Mouse (Mus musculus) heart, embryonic 12.5 days (tissue): ENCODE results near the gene Ifit1bl1. TPM values are rescaled to one million over a fixed set of nuclear protein-coding genes. Genes with fewer than 3 reads are reported as not detected.
"Not testable (repeated sequence)": the region's sequence is repeated elsewhere in the genome, so short reads cannot be mapped to it uniquely, and the experiment has no call there.

Source experiments
- ATAC-seq: fragments of 200-750 bp; cut with Nextera tagmentation; 2 replicates; pipeline ENCODE4 v1.8.0; 2017; ENCODE audit warnings: moderate TSS enrichment, moderate library complexity; ENCODE audit not compliant: insufficient number of reproducible peaks, low FRiP score
- H3K27ac ChIP-seq: fragments of 300-500 bp; sonication (generic); 2 replicates; pipeline ENCODE4 v1.5.1; 2016; ENCODE audit warnings: mild to moderate bottlenecking, moderate library complexity; ENCODE audit not compliant: poor library complexity, severe bottlenecking
- H3K27me3 ChIP-seq: fragments of 300-500 bp; sonication (generic); replicated peaks from 2 replicates; pipeline ENCODE4 v1.6.1; 2016; ENCODE audit warnings: mild to moderate bottlenecking, moderate library complexity
- H3K36me3 ChIP-seq: fragments of 300-500 bp; sonication (generic); 2 replicates; pipeline ENCODE4 v1.6.1; 2016; ENCODE audit warnings: mild to moderate bottlenecking, moderate library complexity
- H3K4me1 ChIP-seq: fragments of 300-500 bp; sonication (generic); replicated peaks from 2 replicates; pipeline ENCODE4 v1.6.1; 2016; ENCODE audit warnings: mild to moderate bottlenecking
- H3K4me2 ChIP-seq: fragments of 300-500 bp; sonication (generic); 2 replicates; pipeline ENCODE4 v1.6.1; 2016; ENCODE audit warnings: mild to moderate bottlenecking, moderate library complexity
- H3K4me3 ChIP-seq: fragments of 300-500 bp; sonication (generic); 2 replicates; pipeline ENCODE4 v1.5.1; 2016; ENCODE audit warnings: mild to moderate bottlenecking
- H3K9ac ChIP-seq: fragments of 300-500 bp; sonication (generic); 2 replicates; pipeline ENCODE4 v1.6.1; 2016; ENCODE audit warnings: mild to moderate bottlenecking, moderate library complexity
- H3K9me3 ChIP-seq: fragments of 300-500 bp; sonication (generic); replicated peaks from 2 replicates; pipeline ENCODE4 v1.6.1; 2016; ENCODE audit warnings: mild to moderate bottlenecking, moderate library complexity
- WGBS: fragments of 180-500 bp; shearing (Covaris S2); methylation state at CpG from one replicate; pipeline ENCODE4 v1.1.7; 2016; 5-methylcytosine and 5-hydroxymethylcytosine counted together
- polyA plus RNA-seq: library from polyadenylated mRNA; unstranded; fragments of >200 nt; fragmentation: Nextera tagmentation; extraction: Ambion mirVana; gene quantifications from 2 replicates; pipeline ENCODE4 v1.2.1, GENCODE M21; 2016

Ifit1bl1 gene
- polyA plus RNA-seq, 1 experiment from 2014 or later = 1.00 TPM

- not testable (repeated sequence) for H3K9ac ChIP-seq, ATAC-seq
These were observed 13.7 kb downstream of the Ifit1bl1 start for GRCm38 (mm10) chr19:34587898-34588692.

DNA sequence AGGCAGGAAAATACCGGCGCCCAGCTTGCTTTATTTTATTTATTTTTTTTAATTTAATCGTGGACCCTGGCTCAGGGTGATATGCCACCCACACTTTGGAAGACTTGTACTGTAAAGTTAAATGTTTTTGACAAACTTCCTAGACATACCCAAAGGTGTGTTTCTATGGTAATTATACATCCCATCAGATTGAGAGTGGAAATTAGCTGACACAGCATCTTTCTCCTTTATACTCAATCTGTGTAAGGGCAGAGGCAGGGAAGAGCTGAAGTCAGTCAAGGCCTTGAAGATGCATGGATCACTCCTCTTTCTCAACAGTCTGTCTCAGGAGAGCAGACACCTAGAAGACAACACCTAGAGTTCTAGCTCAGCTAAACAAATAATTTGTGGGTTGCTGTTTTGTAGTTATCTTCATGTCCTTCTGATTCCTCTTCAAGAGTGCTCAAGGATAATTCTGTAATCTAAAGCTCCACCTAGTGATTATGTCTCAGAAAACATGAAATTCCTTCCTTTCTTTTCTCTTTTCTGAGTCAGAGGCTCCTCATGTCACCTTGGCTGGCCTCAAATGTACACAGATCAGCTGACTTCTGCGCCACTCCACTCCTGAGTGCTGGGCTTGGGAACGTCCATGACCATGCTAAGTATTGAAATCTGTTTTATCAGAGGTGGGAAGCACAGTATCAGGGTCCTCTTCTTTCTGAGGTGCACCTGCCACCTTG, 15.9 kb downstream of the Ifit1bl1 start:
- not testable (repeated sequence) for H3K4me3 ChIP-seq, H3K27ac ChIP-seq, H3K36me3 ChIP-seq, H3K27me3 ChIP-seq, ATAC-seq, H3K9ac ChIP-seq, H3K9me3 ChIP-seq, H3K4me2 ChIP-seq, H3K4me1 ChIP-seq
- 58% methylated on average over 5 of the region's 5 CpGs for WGBS

More at GRCm38 (mm10) chr19:34587898-34588692, 13.7 kb downstream of the Ifit1bl1 start:
- not testable (repeated sequence) for H3K4me1 ChIP-seq, H3K4me2 ChIP-seq, H3K36me3 ChIP-seq, H3K27me3 ChIP-seq, H3K27ac ChIP-seq, H3K9me3 ChIP-seq, H3K4me3 ChIP-seq
- 63% methylated on average over 7 of the region's 12 CpGs for WGBS

GRCm38 (mm10) chr19:34583126-34583766, 18.5 kb downstream of the Ifit1bl1 start, which contains the start of gene Ifit3:
TSS of gene Ifit3 (plus strand) at chr19:34583531.
- ATAC-seq, H3K9ac ChIP-seq, H3K27me3 ChIP-seq, H3K4me2 ChIP-seq, H3K4me1 ChIP-seq, H3K27ac ChIP-seq, H3K4me3 ChIP-seq, H3K36me3 ChIP-seq, H3K9me3 ChIP-seq: not testable (repeated sequence)
- 30% methylated on average over 2 of the region's 2 CpGs for WGBS

DNA sequence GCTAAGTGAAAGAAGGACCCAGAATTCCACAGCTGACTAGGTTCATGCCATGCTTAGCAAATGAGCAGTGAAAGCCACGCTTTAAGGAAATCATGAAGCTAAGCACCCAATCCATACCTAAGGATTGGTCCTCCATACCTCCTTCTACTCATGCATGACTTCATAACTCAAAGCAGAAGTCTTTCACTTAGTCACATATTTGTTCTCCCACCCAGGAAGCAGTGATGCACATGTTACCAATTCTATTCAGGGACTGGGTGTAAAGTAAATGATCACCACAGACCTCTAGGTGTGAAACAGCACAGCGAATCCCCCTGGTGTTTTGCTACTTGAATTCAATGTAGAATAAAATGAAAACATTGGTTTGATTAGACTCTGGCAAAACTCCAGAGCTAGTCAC, 19.1 kb downstream of the Ifit1bl1 start:
- not testable (repeated sequence) for H3K4me1 ChIP-seq, H3K27me3 ChIP-seq, ATAC-seq, H3K4me3 ChIP-seq, H3K9me3 ChIP-seq, H3K36me3 ChIP-seq, H3K9ac ChIP-seq, H3K27ac ChIP-seq, H3K4me2 ChIP-seq
- 84% methylated on average over 2 of the region's 2 CpGs for WGBS

DNA sequence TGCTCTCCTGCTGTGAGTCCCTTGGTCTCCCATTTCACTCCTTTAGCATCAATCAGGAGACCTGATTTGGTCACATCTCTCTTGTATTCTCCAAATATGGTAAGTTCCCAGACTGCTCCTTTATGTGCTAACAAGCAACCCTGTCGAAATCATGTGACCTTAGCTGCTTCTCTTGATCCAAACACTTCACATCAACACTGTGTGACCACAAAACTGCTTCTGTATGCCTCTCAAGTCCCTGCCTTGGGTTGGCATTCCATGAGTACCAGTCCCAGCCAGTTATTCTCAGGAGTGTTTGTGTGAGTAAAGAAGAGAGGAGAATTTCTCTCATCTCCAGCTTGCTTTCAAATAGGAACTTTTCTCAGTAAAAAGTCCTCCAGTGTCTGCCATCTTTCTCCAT, 24.6 kb downstream of the Ifit1bl1 start:
- WGBS = 71% methylated on average over 1 of the region's 1 CpGs
- no peak overlapping the region for H3K27ac ChIP-seq
- H3K27me3 ChIP-seq = no peaks in the 10 kb centered on the region
- H3K4me1 ChIP-seq = no peaks in the 10 kb centered on the region
- ATAC-seq = no peak
- H3K4me2 ChIP-seq = no peak overlapping the region
- H3K4me3 ChIP-seq = no peak overlapping the region
- H3K36me3 ChIP-seq = peaks cover 9% of the 10 kb centered on the region; the same call in 1 of the 2 replicates
- H3K9me3 ChIP-seq = no peaks in the 10 kb centered on the region
- H3K9ac ChIP-seq = no peak overlapping the region

- ATAC-seq = no peak
- Histone ChIP-seq H3K4me3 (no peak overlapping the region), H3K9me3 (no peaks in the 10 kb centered on the region), H3K9ac (no peak overlapping the region), H3K27me3 (no peaks in the 10 kb centered on the region), H3K27ac (no peak overlapping the region), H3K4me1 (peaks cover 10% of the 10 kb centered on the region), H3K36me3 (peaks cover 9% of the 10 kb centered on the region; the same call in 1 of the 2 replicates), H3K4me2 (no peak overlapping the region)
- WGBS = 89% methylated on average over 5 of the region's 5 CpGs
These were observed 28.1 kb downstream of the Ifit1bl1 start for GRCm38 (mm10) chr19:34573650-34574049.

- Histone ChIP-seq H3K4me1 (peaks cover 10% of the 10 kb centered on the region), H3K36me3 (peaks cover 9% of the 10 kb centered on the region; the same call in 1 of the 2 replicates), H3K27ac (no peak overlapping the region), H3K27me3 (no peaks in the 10 kb centered on the region), H3K9ac (no peak overlapping the region), H3K4me2 (no peak overlapping the region), H3K4me3 (no peak overlapping the region), H3K9me3 (no peaks in the 10 kb centered on the region)
- no peak for ATAC-seq
- WGBS = 93% methylated on average over 1 of the region's 1 CpGs
These were observed 30.7 kb downstream of the Ifit1bl1 start for GRCm38 (mm10) chr19:34571080-34571479.

DNA sequence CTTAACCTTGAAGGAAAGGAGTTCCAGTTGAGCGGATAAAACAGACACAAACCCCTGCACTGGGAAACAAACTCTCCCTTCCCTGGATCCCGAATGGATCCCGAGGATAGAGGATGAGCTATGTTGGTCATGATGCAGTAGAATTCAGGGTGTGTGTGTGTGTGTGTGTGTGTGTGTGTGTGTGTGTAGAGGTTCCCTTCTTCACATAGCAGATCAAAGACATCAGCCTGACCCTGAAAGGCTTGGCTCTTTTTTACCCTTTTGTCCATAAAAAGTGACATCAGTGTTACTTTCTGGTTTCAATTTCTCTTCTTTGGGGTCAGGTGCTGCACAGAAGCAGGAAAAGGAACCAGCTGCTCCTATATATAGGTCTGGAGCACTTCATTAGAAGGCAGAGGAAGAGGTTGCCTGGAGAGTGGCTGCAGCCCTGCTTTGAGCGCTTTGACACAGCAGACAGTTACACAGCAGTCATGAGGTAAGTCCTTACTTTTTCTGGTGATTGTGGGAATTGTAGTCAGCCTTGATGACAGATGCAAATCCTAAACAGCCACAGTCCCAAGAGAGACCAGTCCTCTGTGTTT, 31.8 kb downstream of the Ifit1bl1 start:
- Histone ChIP-seq H3K4me3 (no peak overlapping the region), H3K9me3 (no peaks in the 10 kb centered on the region), H3K36me3 (peaks cover 9% of the 10 kb centered on the region; the same call in 1 of the 2 replicates), H3K4me1 (peaks cover 10% of the 10 kb centered on the region), H3K27ac (no peak overlapping the region), H3K4me2 (no peak overlapping the region), H3K9ac (no peak overlapping the region), H3K27me3 (no peaks in the 10 kb centered on the region)
- 61% methylated on average over 4 of the region's 4 CpGs for WGBS
- ATAC-seq = no peak

DNA sequence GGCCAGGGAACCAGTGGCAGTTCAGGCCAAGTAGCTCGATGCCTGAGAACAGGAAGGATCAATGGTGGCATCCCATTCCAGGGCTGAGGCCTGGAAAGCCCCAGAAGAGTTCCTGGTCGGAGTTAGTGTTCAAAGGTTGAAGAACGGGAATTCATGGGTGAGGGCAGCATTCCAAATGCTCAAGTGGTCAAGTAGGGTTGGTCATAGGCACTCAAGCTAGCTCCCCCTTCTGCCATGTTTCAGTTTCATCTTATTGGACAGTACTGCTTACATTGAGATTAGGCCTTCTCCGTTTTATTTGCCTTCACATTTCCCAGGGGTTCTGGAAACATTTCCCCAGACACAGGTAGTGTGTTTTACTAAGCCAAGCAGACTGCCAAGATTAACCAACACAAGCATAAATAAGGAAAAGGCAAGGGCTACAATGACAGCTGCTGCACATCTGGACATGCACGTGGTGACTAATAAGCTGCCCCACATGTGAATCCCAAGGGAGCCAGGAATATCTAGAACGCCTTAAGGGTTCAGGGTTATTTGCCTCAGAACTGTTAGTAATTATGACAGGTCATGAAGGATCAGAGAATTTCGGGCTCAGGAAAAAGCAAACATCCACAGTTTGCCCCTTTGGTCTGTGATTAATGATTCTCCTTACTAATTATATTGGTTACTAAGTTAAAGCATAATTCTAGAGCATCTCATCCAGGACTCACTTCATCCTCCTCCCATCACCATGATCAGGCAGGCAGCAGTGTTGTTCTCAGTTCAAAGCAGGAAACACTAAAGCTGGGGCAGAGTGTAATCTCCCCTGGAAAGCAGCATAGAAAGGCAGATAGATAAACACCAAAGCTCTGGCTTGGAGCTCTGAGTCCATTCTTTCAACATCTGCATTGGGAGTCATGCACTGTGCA, 32.5 kb downstream of the Ifit1bl1 start:
- H3K9me3 ChIP-seq = no peaks in the 10 kb centered on the region
- H3K4me2 ChIP-seq = no peak overlapping the region
- no peak overlapping the region for H3K4me3 ChIP-seq
- H3K9ac ChIP-seq = no peak overlapping the region
- WGBS = 68% methylated on average over 7 of the region's 7 CpGs
- no peak for ATAC-seq
- no peak overlapping the region for H3K27ac ChIP-seq
- peaks cover 9% of the 10 kb centered on the region; the same call in 1 of the 2 replicates for H3K36me3 ChIP-seq
- H3K27me3 ChIP-seq = no peaks in the 10 kb centered on the region
- peaks cover 10% of the 10 kb centered on the region for H3K4me1 ChIP-seq

DNA sequence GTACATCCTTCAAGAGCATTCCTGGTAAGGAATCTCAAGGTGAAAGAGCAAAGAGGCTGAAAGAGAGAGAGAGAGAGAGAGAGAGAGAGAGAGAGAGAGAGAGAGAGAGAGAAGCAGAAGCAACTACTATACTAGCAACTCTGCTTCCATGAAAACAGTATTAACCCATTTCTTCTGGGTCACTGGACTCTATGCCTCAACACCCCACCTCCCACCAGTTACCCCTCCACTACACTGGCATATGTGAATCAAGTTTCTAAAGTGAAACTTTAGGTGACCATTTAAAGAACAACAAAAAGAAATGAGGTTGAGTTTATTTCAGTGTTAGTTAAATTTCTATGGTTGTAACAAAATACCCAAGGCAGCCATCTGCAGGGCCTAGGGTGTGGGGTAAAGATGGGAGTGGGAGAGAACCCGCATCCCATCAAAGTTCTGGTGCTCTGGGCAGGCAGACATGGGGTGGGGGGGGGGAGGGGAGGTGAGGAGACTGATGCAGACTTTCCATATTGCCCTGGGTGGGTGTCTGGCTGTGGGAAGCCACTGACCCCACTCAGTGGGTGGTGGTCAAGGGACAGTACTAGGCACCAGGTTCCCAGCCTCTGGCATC, 35.5 kb downstream of the Ifit1bl1 start:
- 85% methylated on average over 1 of the region's 1 CpGs for WGBS
- H3K27me3 ChIP-seq = no peaks in the 10 kb centered on the region
- peaks cover 10% of the 10 kb centered on the region for H3K4me1 ChIP-seq
- H3K9me3 ChIP-seq = no peaks in the 10 kb centered on the region
- H3K36me3 ChIP-seq = no peaks in the 10 kb centered on the region
- H3K4me3 ChIP-seq = no peak overlapping the region
- no peak overlapping the region for H3K27ac ChIP-seq
- no peak for ATAC-seq
- no peak overlapping the region for H3K9ac ChIP-seq
- H3K4me2 ChIP-seq = no peak overlapping the region
